Mouse (Mus musculus) layer of hippocampus, adult 2 months (tissue): Measurements from ENCODE around the gene Sprr3. TPM values are rescaled to one million over a fixed set of nuclear protein-coding genes. Genes with fewer than 3 reads are reported as not detected.
"Not testable (repeated sequence)": the region's sequence is repeated elsewhere in the genome, so short reads cannot be mapped to it uniquely, and the experiment has no call there.

Experiments used
- DNase-seq, 2 experiments: peaks; one replicate each; pipeline ENCODE4 v3.0.0; 2022; ENCODE audit warnings: low spot score in 2 of 2
- H3K27ac ChIP-seq: fragments of 200-600 bp; 2 replicates; pipeline ENCODE4 v1.8.1; 2022
- H3K4me3 ChIP-seq: fragments of 200-600 bp; 2 replicates; pipeline ENCODE4 v1.8.1; 2022; ENCODE audit warnings: mild to moderate bottlenecking
- CTCF ChIP-seq: fragments of 200-600 bp; conservative IDR thresholded peaks from 2 replicates; pipeline ENCODE4 v1.8.1; 2022; ENCODE audit warnings: antibody characterized with exemption, mild to moderate bottlenecking, moderate library complexity
- long read RNA-seq, 2 experiments: library from polyadenylated mRNA; stranded (forward); transcript quantifications; one replicate each; pipeline ENCODE4 v2.0.0; 2021; ENCODE audit warnings: borderline mapping rate in 2 of 2
- total RNA-seq, 2 experiments: library from RNA; stranded (reverse); gene quantifications; 2 replicates each; pipeline ENCODE4 v1.2.3; 2021

Gene Sprr3
- total RNA-seq = not detected
- long read RNA-seq, experiment 1 = 0 reads
- long read RNA-seq, experiment 2 = 0 reads

GRCm38 (mm10) chr3:92458620-92459019, at the start of gene Sprr3:
TSS of gene Sprr3 (minus strand) at chr3:92458720.
- Histone ChIP-seq H3K27ac (no peak within 1 kb of the TSS), H3K4me3 (no peak within 1 kb of the TSS)
- DNase-seq = no peak
- TF ChIP-seq CTCF = no peak

DNA sequence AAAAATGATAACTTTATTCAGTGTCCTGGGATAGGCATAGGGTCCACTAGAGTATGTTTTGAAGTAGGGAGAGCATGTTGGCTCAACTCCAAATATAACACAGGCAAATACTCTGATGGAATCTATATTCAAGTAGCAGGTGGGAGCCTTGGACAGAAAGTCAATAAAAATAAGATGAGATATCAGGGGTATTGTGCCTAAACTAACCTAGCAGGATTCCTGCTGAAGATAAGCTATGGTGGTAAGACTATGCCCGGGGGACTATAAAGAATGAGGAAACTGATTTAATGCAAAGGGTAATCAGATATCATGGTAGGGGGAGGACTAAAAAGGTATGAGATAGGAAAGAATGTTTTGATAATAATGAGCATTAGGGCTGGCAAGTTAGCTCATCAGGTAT, 49.7 kb upstream of the Sprr3 start:
- no peak for TF ChIP-seq CTCF
- Histone ChIP-seq H3K27ac (no peak overlapping the region), H3K4me3 (no peak overlapping the region)
- no peak for DNase-seq

DNA sequence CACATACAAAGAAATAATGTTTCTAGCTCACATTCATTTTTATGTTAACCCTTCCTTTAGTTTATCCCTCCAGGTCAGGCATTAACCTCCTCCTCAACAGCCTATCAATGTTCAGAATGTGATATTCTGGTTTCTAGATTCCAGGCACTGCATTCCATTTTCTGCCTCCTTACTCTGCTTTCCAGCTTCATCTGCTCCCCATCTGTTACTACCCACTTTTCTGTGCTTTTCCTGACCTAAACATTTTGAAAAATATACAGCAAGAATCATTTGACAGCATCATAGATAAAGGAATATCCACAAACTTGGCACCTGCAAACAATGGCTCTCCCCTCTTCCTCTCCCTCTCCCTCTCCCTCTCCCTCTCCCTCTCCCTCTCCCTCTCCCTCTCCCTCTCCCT, 45.0 kb upstream of the Sprr3 start:
- peak in 1 of 2 experiments; percentile 6 for DNase-seq
- Histone ChIP-seq H3K27ac (no peak overlapping the region), H3K4me3 (no peak overlapping the region)
- TF ChIP-seq CTCF = no peak

DNA sequence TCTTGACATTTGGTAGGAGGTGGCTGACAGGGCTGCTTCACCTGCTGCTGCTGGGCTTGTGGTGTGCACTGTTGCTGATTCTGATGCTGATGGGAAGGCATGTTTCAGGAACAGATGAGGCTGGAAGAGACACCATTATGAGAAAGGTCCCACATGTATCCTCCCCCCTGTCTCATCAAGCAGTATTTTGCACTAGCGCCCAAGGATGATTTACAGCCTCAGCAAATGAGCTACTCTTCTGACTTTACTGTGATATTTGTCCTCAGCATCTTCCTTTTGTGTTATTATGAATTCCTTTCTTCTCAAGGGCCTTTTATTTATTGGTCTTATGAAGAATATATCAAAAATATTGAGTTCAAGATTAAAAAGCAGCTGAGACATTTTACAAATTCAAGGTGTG, 41.9 kb upstream of the Sprr3 start, which contains the start of gene Sprr4:
Sprr4 (minus strand) TSS at position 101 of the 400 bp plus-strand sequence.
- no peak for DNase-seq
- Histone ChIP-seq H3K4me3 (no peak within 1 kb of the TSS), H3K27ac (no peak within 1 kb of the TSS)
- TF ChIP-seq CTCF = no peak

- H3K27ac ChIP-seq, H3K4me3 ChIP-seq, DNase-seq: not testable (repeated sequence)
These were observed 31.7 kb upstream of the Sprr3 start for GRCm38 (mm10) chr3:92490262-92490661.

- no peak overlapping the region for H3K4me3 ChIP-seq
- H3K27ac ChIP-seq = no peak overlapping the region
- TF ChIP-seq CTCF = no peak
- no peak for DNase-seq
These were observed 27.8 kb upstream of the Sprr3 start for GRCm38 (mm10) chr3:92486307-92486706.

GRCm38 (mm10) chr3:92485863-92486262, 27.3 kb upstream of the Sprr3 start, which contains the start of gene Sprr1a:
TSS of gene Sprr1a (minus strand) at chr3:92485895.
- H3K4me3 ChIP-seq = no peak within 1 kb of the TSS
- H3K27ac ChIP-seq = no peak within 1 kb of the TSS
- no peak for TF ChIP-seq CTCF
- no peak for DNase-seq

GRCm38 (mm10) chr3:92481249-92481648, 22.7 kb upstream of the Sprr3 start:
- H3K27ac ChIP-seq = not testable (repeated sequence)

DNA sequence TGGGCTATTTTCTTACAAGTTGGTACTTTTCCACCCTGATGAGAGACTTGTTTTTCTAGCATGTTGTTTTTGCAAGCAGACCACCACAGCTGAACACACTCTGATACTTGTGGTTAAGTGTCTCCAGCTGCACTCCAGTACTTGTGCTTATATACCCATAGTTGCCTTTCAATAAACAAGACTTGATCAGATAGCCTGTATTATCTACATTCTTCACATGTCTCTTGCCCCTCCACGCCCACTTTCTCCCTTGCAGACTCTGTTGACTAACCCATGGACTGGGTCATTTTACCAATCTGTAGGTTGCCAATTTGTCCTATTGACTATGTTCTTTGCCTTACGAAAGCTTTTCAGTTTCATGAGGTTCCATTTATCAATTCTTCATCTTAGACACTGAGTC, 11.6 kb upstream of the Sprr3 start:
- TF ChIP-seq CTCF = no peak
- Histone ChIP-seq H3K4me3 (no peak overlapping the region), H3K27ac (no peak overlapping the region)
- no peak for DNase-seq

More at GRCm38 (mm10) chr3:92481249-92481648, 22.7 kb upstream of the Sprr3 start:
- H3K4me3 ChIP-seq, DNase-seq: not testable (repeated sequence)
- TF ChIP-seq CTCF = peak; percentile 41

GRCm38 (mm10) chr3:92467424-92467823, 8.9 kb upstream of the Sprr3 start:
- Histone ChIP-seq H3K27ac (no peak overlapping the region), H3K4me3 (no peak overlapping the region)
- no peak for TF ChIP-seq CTCF
- no peak for DNase-seq

DNA sequence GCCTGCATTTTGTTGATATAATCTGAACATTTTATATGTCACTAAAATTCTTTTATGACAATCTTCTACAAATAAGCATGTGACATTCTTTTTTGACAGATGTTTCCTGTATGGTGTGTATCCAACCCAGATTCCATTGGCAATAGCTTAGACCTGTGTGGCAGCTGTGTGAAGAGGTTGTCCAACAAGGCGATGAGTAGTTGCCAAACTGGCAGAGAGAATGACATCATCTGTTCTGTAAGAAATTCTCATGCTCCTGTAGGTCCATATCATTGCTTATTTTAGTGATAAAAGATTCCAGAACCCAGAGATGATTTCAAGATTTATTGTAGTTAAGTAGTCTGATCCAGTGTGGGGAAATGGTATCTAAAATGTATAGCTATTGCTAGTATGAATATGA, 8.1 kb upstream of the Sprr3 start:
- Histone ChIP-seq H3K27ac (no peak overlapping the region), H3K4me3 (no peak overlapping the region)
- no peak for TF ChIP-seq CTCF
- no peak for DNase-seq

DNA sequence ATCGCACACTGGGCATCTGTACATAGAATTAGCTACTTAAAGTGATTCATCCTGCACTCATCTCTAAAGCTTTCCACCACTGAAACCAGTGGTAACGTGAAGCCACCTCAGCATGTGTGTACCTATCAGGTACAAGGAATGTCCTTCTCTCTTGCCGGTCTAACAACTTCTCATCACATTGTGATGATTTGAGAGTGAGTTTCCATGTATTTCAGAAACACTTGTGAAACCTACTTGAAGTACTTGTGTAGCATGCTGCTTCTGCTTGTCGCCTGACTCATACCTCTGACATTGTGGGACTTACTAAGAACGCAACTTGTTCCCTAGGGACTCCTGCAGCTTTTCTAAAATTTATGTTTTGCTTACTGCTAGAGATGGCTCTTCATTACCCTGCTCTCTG, 3.4 kb downstream of the Sprr3 start:
- Histone ChIP-seq H3K27ac (no peak overlapping the region), H3K4me3 (no peak overlapping the region)
- no peak for DNase-seq
- TF ChIP-seq CTCF = no peak

- Histone ChIP-seq H3K27ac (no peak overlapping the region), H3K4me3 (no peak overlapping the region)
- no peak for TF ChIP-seq CTCF
- DNase-seq = no peak
These were observed 18.3 kb downstream of the Sprr3 start for GRCm38 (mm10) chr3:92440177-92440576.

DNA sequence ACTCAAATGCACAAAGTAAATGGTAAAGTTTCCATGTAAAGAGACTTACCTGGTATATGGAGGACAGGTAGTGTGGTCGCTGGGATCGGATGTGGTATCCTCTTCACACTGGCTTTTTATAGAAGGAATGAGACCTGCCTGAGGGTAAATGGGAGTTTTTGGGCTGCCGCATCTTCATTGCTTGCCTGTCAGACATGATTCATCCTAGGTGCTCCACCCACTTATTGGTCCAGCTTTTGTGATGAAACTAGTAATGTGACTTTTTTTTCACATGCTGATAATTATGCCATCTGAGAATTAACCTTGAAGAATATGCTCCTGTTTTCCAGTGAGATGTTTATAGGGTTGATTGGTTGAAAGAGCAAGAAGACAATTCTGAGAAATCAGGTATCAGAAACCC, 19.8 kb downstream of the Sprr3 start, which contains the start of gene Sprr1b:
Sprr1b (minus strand) TSS at position 101 of the 400 bp plus-strand sequence.
- DNase-seq = no peak
- no peak within 1 kb of the TSS for H3K27ac ChIP-seq
- H3K4me3 ChIP-seq = no peak within 1 kb of the TSS
- no peak for TF ChIP-seq CTCF

GRCm38 (mm10) chr3:92432282-92432681, 26.2 kb downstream of the Sprr3 start, which contains the start of gene Sprr2k:
TSS of gene Sprr2k (plus strand) at chr3:92432582.
- DNase-seq = no peak
- Histone ChIP-seq H3K27ac (no peak within 1 kb of the TSS), H3K4me3 (no peak within 1 kb of the TSS)
- TF ChIP-seq CTCF = no peak
